Mouse (Mus musculus): ENCODE data around the gene Paox.

GRCm38 (mm10) chr7:140070042-140070711, 45.4 kb upstream of the Paox start:
- TF ChIP-seq MAFK (IDR thresholded peaks at IDR 0.05; ENCODE audit: insufficient read depth, low read depth, low read length) (no peak), CHD2 (IDR thresholded peaks at IDR 0.05; ENCODE audit: low read depth, low read length) (no peak), ZNF384 (IDR thresholded peaks at IDR 0.05; ENCODE audit: low read depth, low read length) (no peak)
